Mouse (Mus musculus) erythroblast, embryonic 14.5 days (primary cell): ENCODE data around the gene Crabp2.

Experiments
- GATA1 ChIP-seq: IDR thresholded peaks from 2 replicates; pipeline ENCODE4 v1.6.1; 2012; ENCODE audit warnings: low read length, inconsistent platforms, mixed read lengths
- TAL1 ChIP-seq: IDR thresholded peaks from 3 replicates; pipeline ENCODE4 v1.6.1; 2012; ENCODE audit warnings: low read length, inconsistent platforms, mixed read lengths

DNA sequence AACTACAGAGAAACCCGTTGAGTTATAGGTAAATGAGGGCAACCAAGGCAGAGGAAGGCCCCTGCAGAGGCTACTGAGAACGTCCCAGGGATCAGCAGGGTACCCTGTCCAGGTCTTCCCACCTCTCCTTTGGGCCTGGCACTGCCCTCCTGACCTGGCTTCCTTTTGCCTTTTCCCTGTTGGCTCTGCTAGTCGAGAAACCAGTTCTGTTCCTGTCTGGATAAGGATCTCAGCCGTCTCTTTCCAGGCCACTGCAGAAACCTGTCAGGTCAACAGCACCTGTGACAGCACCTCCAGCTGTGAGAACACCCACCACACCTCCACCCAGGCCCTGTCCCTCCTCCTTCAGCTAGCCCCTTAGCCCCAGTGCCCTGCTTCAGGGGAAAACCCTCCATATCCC, 10.0 kb downstream of the Crabp2 start:
- TF ChIP-seq TAL1 (no peak), GATA1 (no peak)
